Mouse (Mus musculus): Measurements from ENCODE around the gene Acp7. TPM values are rescaled to one million over a fixed set of nuclear protein-coding genes. Genes with fewer than 3 reads are reported as not detected.

Acp7 gene
- polyA plus RNA-seq, 1 experiment from 2014 or later = not detected

Small RNA genes within 50 kb of the gene (microRNA-seq; reads per million reads assigned to microRNA genes)
- not detected for gene Mir7049

Other genes with a start within 250 kb of the Acp7 start
- 50.9 and 57.7 TPM in 2 replicates for gene Med29, start 238.6 kb downstream of the Acp7 start, polyA plus RNA-seq (2014; fragmentation: Nextera tagmentation; extraction: Ambion mirVana)
- gene Paf1, start 238.4 kb downstream of the Acp7 start, polyA plus RNA-seq (2014; fragmentation: Nextera tagmentation; extraction: Ambion mirVana) = 61.9 and 62.5 TPM in 2 replicates
- 8.4 and 8.6 TPM in 2 replicates for gene Gmfg, start 193.9 kb downstream of the Acp7 start, polyA plus RNA-seq (2014; fragmentation: Nextera tagmentation; extraction: Ambion mirVana)
- gene Lrfn1, start 179.4 kb downstream of the Acp7 start, polyA plus RNA-seq (2014; fragmentation: Nextera tagmentation; extraction: Ambion mirVana) = 1.6 and 2.1 TPM in 2 replicates
- gene Ifnl2, start 120.9 kb downstream of the Acp7 start, polyA plus RNA-seq (2014; fragmentation: Nextera tagmentation; extraction: Ambion mirVana) = not detected in 2 replicates
- gene Ifnl3, start 108.5 kb downstream of the Acp7 start, polyA plus RNA-seq (2014; fragmentation: Nextera tagmentation; extraction: Ambion mirVana) = not detected in 2 replicates
- gene Sycn, start 90.4 kb downstream of the Acp7 start, polyA plus RNA-seq (2014; fragmentation: Nextera tagmentation; extraction: Ambion mirVana) = not detected in 2 replicates
- not detected in 2 replicates for gene Nccrp1, start 84.1 kb downstream of the Acp7 start, polyA plus RNA-seq (2014; fragmentation: Nextera tagmentation; extraction: Ambion mirVana)
- 23.5 and 25.2 TPM in 2 replicates for gene Samd4b, start 33.2 kb downstream of the Acp7 start, polyA plus RNA-seq (2014; fragmentation: Nextera tagmentation; extraction: Ambion mirVana)
- gene Pak4, start 33.1 kb downstream of the Acp7 start, polyA plus RNA-seq (2014; fragmentation: Nextera tagmentation; extraction: Ambion mirVana) = 21.1 and 22.1 TPM in 2 replicates
- gene Fbxo27, start 61.5 kb upstream of the Acp7 start, polyA plus RNA-seq (2014; fragmentation: Nextera tagmentation; extraction: Ambion mirVana) = 3.7 and 4.2 TPM in 2 replicates
- 8.0 and 8.6 TPM in 2 replicates for gene Fbxo17, start 85.5 kb upstream of the Acp7 start, polyA plus RNA-seq (2014; fragmentation: Nextera tagmentation; extraction: Ambion mirVana)
- 129 and 135 TPM in 2 replicates for gene Mrps12, start 110.5 kb upstream of the Acp7 start, polyA plus RNA-seq (2014; fragmentation: Nextera tagmentation; extraction: Ambion mirVana)
- gene Sars2, start 110.7 kb upstream of the Acp7 start, polyA plus RNA-seq (2014; fragmentation: Nextera tagmentation; extraction: Ambion mirVana) = 18.8 and 20.3 TPM in 2 replicates
- not detected in 2 replicates for gene Ccer2, start 124.8 kb upstream of the Acp7 start, polyA plus RNA-seq (2014; fragmentation: Nextera tagmentation; extraction: Ambion mirVana)
- gene Sirt2, start 135.4 kb upstream of the Acp7 start, polyA plus RNA-seq (2014; fragmentation: Nextera tagmentation; extraction: Ambion mirVana) = 56.4 and 57.7 TPM in 2 replicates
- gene Nfkbib, start 136.2 kb upstream of the Acp7 start, polyA plus RNA-seq (2014; fragmentation: Nextera tagmentation; extraction: Ambion mirVana) = 25.7 and 29.5 TPM in 2 replicates
- gene Rinl, start 157.6 kb upstream of the Acp7 start, polyA plus RNA-seq (2014; fragmentation: Nextera tagmentation; extraction: Ambion mirVana) = 2.1 and 3.7 TPM in 2 replicates
- gene Hnrnpl, start 177.2 kb upstream of the Acp7 start, polyA plus RNA-seq (2014; fragmentation: Nextera tagmentation; extraction: Ambion mirVana) = 151 and 155 TPM in 2 replicates
- gene Ech1, start 193.9 kb upstream of the Acp7 start, polyA plus RNA-seq (2014; fragmentation: Nextera tagmentation; extraction: Ambion mirVana) = 252 and 254 TPM in 2 replicates
- gene Lgals4, start 202.5 kb upstream of the Acp7 start, polyA plus RNA-seq (2014; fragmentation: Nextera tagmentation; extraction: Ambion mirVana) = 4.7 and 4.8 TPM in 2 replicates
- 1.3 and 2.6 TPM in 2 replicates for gene Lgals7, start 232.5 kb upstream of the Acp7 start, polyA plus RNA-seq (2014; fragmentation: Nextera tagmentation; extraction: Ambion mirVana)

Measured in heart, embryonic 14.5 days (tissue).